Mouse (Mus musculus): ENCODE measurements around the gene Uap1l1.

GRCm38 (mm10) chr2:25391266-25391665, 25.8 kb upstream of the Uap1l1 start:
- TF ChIP-seq CTCF (IDR thresholded peaks at IDR 0.05) (no peak), POLR2A (IDR thresholded peaks at IDR 0.05; ENCODE audit: insufficient read depth, low read depth, low read length) (no peak)
